Mouse (Mus musculus): ENCODE results near the gene Rbp1. TPM values are rescaled to one million over a fixed set of nuclear protein-coding genes. Genes with fewer than 3 reads are reported as not detected.

Gene Rbp1
- polyA plus RNA-seq, 1 experiment from 2014 or later: 44.5 TPM

GRCm38 (mm10) chr9:98425351-98425880, 2.7 kb downstream of the Rbp1 start:
- ATAC-seq (ENCODE audit: insufficient number of reproducible peaks, low FRiP score, low TSS enrichment, low read depth): no peak
- Histone ChIP-seq H3K9me3 (replicated peaks) (no peaks in the 10 kb centered on the region), H3K36me3 (no peaks in the 10 kb centered on the region), H3K27ac (replicated peaks) (no peak overlapping the region), H3K4me2 (replicated peaks) (peak overlapping the region; percentile 81), H3K4me3 (replicated peaks) (peak overlapping the region; percentile 54), H3K9ac (no peak overlapping the region), H3K4me1 (peaks cover 37% of the 10 kb centered on the region), H3K27me3 (no peaks in the 10 kb centered on the region)
- WGBS: 6% methylated on average over 19 of the region's 19 CpGs

DNA sequence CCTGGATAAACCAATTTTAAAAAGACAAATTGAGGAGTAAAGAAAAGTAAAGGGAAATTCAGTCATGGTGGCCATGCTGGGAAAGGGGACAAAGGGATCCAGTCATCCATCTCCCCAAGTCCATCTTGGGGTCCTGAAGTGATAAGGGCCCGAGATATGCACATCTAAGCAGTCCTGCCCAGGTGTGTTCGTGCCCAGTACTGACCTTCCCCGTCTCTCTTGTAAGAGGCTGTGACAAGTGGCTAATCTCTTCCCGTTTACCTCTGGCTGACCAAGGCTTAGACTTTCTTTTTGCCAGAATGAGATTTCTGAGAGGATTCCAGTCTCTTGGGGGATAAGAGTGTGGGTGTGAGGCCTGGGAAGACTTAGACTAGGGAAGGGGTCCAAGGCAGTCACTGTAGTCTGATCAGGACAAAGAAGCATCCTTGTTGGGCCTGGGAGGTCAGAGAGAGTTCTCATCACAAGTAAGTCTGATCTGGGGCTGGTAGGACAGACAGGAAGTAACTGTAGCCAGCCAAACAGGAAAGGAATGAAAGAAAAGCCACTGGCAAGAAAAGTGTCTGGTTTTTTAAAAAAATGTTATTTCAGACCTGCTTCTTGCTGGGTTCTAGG, 5.3 kb downstream of the Rbp1 start:
- Histone ChIP-seq H3K4me3 (replicated peaks) (no peak overlapping the region), H3K36me3 (no peaks in the 10 kb centered on the region), H3K4me2 (replicated peaks) (no peak overlapping the region), H3K27me3 (no peaks in the 10 kb centered on the region), H3K4me1 (peaks cover 38% of the 10 kb centered on the region), H3K27ac (replicated peaks) (peak overlapping the region; percentile 66), H3K9ac (no peak overlapping the region), H3K9me3 (replicated peaks) (no peaks in the 10 kb centered on the region)
- 76% methylated on average over 4 of the region's 4 CpGs for WGBS
- no peak for ATAC-seq (ENCODE audit: insufficient number of reproducible peaks, low FRiP score, low TSS enrichment, low read depth)

- WGBS: 63% methylated on average over 8 of the region's 8 CpGs
- no peak for ATAC-seq (ENCODE audit: insufficient number of reproducible peaks, low FRiP score, low TSS enrichment, low read depth)
- Histone ChIP-seq H3K4me2 (replicated peaks) (no peak overlapping the region), H3K4me3 (replicated peaks) (no peak overlapping the region), H3K36me3 (no peaks in the 10 kb centered on the region), H3K27ac (replicated peaks) (peak overlapping the region; percentile 66), H3K9me3 (replicated peaks) (no peaks in the 10 kb centered on the region), H3K4me1 (peaks cover 38% of the 10 kb centered on the region), H3K9ac (no peak overlapping the region), H3K27me3 (no peaks in the 10 kb centered on the region)
Observed at GRCm38 (mm10) chr9:98428783-98429182, 6.0 kb downstream of the Rbp1 start.

- 0 out of 2 replicates have a peak overlapping the region, but pooled peaks have one; percentile 19 for H3K27ac ChIP-seq (replicated peaks)
- WGBS: 29% methylated on average over 7 of the region's 7 CpGs
- H3K4me2 ChIP-seq (replicated peaks): no peak overlapping the region
- H3K27me3 ChIP-seq: no peaks in the 10 kb centered on the region
- peaks cover 33% of the 10 kb centered on the region for H3K4me1 ChIP-seq
- no peaks in the 10 kb centered on the region for H3K9me3 ChIP-seq (replicated peaks)
- H3K36me3 ChIP-seq: no peaks in the 10 kb centered on the region
- no peak for ATAC-seq (ENCODE audit: insufficient number of reproducible peaks, low FRiP score, low TSS enrichment, low read depth)
- H3K9ac ChIP-seq: no peak overlapping the region
- H3K4me3 ChIP-seq (replicated peaks): no peak overlapping the region
Observed at GRCm38 (mm10) chr9:98429806-98430205, 7.0 kb downstream of the Rbp1 start.

- no peak overlapping the region for H3K4me3 ChIP-seq (replicated peaks)
- H3K9me3 ChIP-seq (replicated peaks): no peaks in the 10 kb centered on the region
- peak overlapping the region; percentile 55; the same call in 1 of the 2 replicates for H3K27ac ChIP-seq (replicated peaks)
- 11% methylated on average over 3 of the region's 3 CpGs for WGBS
- ATAC-seq (ENCODE audit: insufficient number of reproducible peaks, low FRiP score, low TSS enrichment, low read depth): no peak
- no peak overlapping the region for H3K4me2 ChIP-seq (replicated peaks)
- no peak overlapping the region for H3K9ac ChIP-seq
- no peaks in the 10 kb centered on the region for H3K27me3 ChIP-seq
- H3K36me3 ChIP-seq: no peaks in the 10 kb centered on the region
- peaks cover 33% of the 10 kb centered on the region for H3K4me1 ChIP-seq
Observed at GRCm38 (mm10) chr9:98430528-98430927, 7.8 kb downstream of the Rbp1 start.

- no peak overlapping the region for H3K4me3 ChIP-seq (replicated peaks)
Observed at GRCm38 (mm10) chr9:98433021-98433420, 10.3 kb downstream of the Rbp1 start.

DNA sequence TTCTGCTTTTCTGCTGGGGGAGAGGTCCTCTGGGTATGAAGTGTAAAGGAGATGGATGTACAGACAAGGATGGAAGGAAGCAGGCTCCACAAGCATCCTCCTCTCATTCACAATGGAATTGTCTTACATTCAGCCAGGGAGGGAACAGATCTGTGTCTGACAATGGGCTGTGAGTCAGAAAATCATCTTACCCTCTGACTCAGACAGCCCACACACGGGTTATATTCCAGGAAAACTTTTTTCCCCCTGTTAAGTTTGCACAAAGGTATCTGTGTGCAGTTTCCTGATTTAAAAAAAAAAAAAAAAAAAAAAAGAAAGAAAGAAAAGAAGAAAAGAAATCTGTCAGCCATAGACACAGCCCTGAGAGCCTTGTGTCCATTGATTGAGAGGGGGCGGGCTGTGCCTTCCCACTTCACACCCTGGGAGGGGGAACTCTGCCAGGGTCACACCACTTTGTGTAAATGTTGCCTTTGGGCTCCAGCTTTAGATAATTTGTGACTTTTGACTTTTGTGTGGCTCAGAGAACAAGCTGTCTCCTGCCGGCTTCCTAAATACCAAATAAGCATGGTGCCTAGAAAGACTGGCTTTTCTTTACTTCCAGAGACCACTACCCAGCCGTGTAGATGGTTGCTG, 11.3 kb downstream of the Rbp1 start:
- peaks cover 15% of the 10 kb centered on the region for H3K4me1 ChIP-seq
- H3K27me3 ChIP-seq: no peaks in the 10 kb centered on the region
- no peaks in the 10 kb centered on the region for H3K9me3 ChIP-seq (replicated peaks)
- H3K4me2 ChIP-seq (replicated peaks): no peak overlapping the region
- H3K9ac ChIP-seq: no peak overlapping the region
- no peak overlapping the region; the same call in 1 of the 2 replicates for H3K27ac ChIP-seq (replicated peaks)
- no peak for ATAC-seq (ENCODE audit: insufficient number of reproducible peaks, low FRiP score, low TSS enrichment, low read depth)
- no peaks in the 10 kb centered on the region for H3K36me3 ChIP-seq
- H3K4me3 ChIP-seq (replicated peaks): no peak overlapping the region
- WGBS: 31% methylated on average over 4 of the region's 4 CpGs

More at GRCm38 (mm10) chr9:98433021-98433420, 10.3 kb downstream of the Rbp1 start:
- WGBS: 60% methylated on average over 2 of the region's 2 CpGs
- Histone ChIP-seq H3K9me3 (replicated peaks) (no peaks in the 10 kb centered on the region), H3K36me3 (no peaks in the 10 kb centered on the region), H3K27ac (replicated peaks) (no peak overlapping the region), H3K9ac (no peak overlapping the region), H3K4me2 (replicated peaks) (no peak overlapping the region), H3K4me1 (peaks cover 25% of the 10 kb centered on the region), H3K27me3 (no peaks in the 10 kb centered on the region)
- no peak for ATAC-seq (ENCODE audit: insufficient number of reproducible peaks, low FRiP score, low TSS enrichment, low read depth)

- no peak overlapping the region for H3K4me3 ChIP-seq (replicated peaks)
- 89% methylated on average over 4 of the region's 4 CpGs for WGBS
Observed at GRCm38 (mm10) chr9:98437819-98438218, 15.1 kb downstream of the Rbp1 start.

DNA sequence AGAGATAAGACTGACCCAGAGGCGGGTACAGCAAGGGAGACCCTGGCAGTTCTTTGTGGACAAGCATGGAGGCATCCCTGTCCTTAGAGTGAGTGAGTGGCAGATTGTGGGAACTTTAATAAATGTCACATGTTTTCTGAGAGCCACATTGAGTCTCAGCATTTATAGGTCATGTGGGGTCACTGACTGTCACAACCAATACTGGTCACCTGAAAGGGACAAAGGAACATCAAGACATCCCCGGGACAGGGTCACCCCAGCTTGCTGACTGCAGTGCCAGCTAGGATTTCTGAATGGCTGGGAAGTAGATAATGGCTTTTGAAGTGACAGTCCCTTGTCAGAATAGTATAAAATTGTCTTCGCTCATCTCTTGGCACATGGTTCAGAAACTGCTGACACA, 16.3 kb downstream of the Rbp1 start:
- no peak for ATAC-seq (ENCODE audit: insufficient number of reproducible peaks, low FRiP score, low TSS enrichment, low read depth)
- Histone ChIP-seq H3K36me3 (no peaks in the 10 kb centered on the region), H3K4me2 (replicated peaks) (no peak overlapping the region), H3K27ac (replicated peaks) (no peak overlapping the region), H3K9ac (no peak overlapping the region), H3K27me3 (no peaks in the 10 kb centered on the region), H3K4me3 (replicated peaks) (no peak overlapping the region), H3K4me1 (no peaks in the 10 kb centered on the region), H3K9me3 (replicated peaks) (no peaks in the 10 kb centered on the region)
- 58% methylated on average over 3 of the region's 3 CpGs for WGBS

More at GRCm38 (mm10) chr9:98437819-98438218, 15.1 kb downstream of the Rbp1 start:
- Histone ChIP-seq H3K27me3 (no peaks in the 10 kb centered on the region), H3K27ac (replicated peaks) (no peak overlapping the region), H3K36me3 (no peaks in the 10 kb centered on the region), H3K4me1 (no peaks in the 10 kb centered on the region), H3K4me2 (replicated peaks) (no peak overlapping the region), H3K9me3 (replicated peaks) (no peaks in the 10 kb centered on the region), H3K9ac (no peak overlapping the region)
- no peak for ATAC-seq (ENCODE audit: insufficient number of reproducible peaks, low FRiP score, low TSS enrichment, low read depth)

DNA sequence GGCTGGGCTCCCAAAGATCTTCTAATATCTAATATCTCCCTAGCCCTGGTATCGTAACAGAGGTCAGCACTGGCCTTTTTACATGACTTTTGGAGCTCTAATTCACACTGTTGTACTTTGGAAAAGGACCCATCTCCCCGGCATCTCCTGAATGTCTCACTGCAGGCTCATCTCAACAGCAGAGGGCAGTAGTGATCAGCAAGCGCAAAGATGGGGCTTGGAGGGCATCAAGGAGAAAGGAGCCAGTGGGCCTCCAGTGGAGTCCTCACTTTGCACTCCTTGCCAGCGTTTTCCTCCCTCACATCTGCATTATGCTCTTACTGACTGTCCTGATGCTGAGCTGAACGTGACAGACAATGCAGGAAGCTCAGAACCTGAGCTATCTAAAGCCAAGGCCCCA, 19.9 kb downstream of the Rbp1 start:
- 59% methylated on average over 5 of the region's 5 CpGs for WGBS
- H3K9ac ChIP-seq: no peak overlapping the region

GRCm38 (mm10) chr9:98445359-98446149, 22.8 kb downstream of the Rbp1 start:
- Histone ChIP-seq H3K4me2 (replicated peaks) (no peak overlapping the region), H3K9ac (no peak overlapping the region), H3K4me3 (replicated peaks) (no peak overlapping the region), H3K36me3 (peaks cover 9% of the 10 kb centered on the region; the same call in 1 of the 2 replicates), H3K27ac (replicated peaks) (no peak overlapping the region), H3K9me3 (replicated peaks) (no peaks in the 10 kb centered on the region), H3K4me1 (no peaks in the 10 kb centered on the region), H3K27me3 (no peaks in the 10 kb centered on the region)
- WGBS: 82% methylated on average over 9 of the region's 9 CpGs
- no peak; the same call in 1 of the 2 replicates for ATAC-seq (ENCODE audit: insufficient number of reproducible peaks, low FRiP score, low TSS enrichment, low read depth)

More for the DNA sequence above, 19.9 kb downstream of the Rbp1 start:
- H3K4me2 ChIP-seq (replicated peaks): no peak overlapping the region
- H3K4me3 ChIP-seq (replicated peaks): no peak overlapping the region
- no peak overlapping the region for H3K27ac ChIP-seq (replicated peaks)
- peaks cover 9% of the 10 kb centered on the region; the same call in 1 of the 2 replicates for H3K36me3 ChIP-seq
- no peaks in the 10 kb centered on the region for H3K9me3 ChIP-seq (replicated peaks)
- no peaks in the 10 kb centered on the region for H3K4me1 ChIP-seq
- H3K27me3 ChIP-seq: no peaks in the 10 kb centered on the region
- ATAC-seq (ENCODE audit: insufficient number of reproducible peaks, low FRiP score, low TSS enrichment, low read depth): no peak

Data from embryonic facial prominence, embryonic 15.5 days (tissue).